Mouse (Mus musculus) c-Kit-positive CD71-positive TER-119-positive erythroid progenitor cells, embryonic 14.5 days (primary cell): ENCODE results near the gene Apoc1.

Source experiments
- DNase-seq: peaks from one replicate; pipeline ENCODE4 v3.0.0-alpha.2; 2013; ENCODE audit warnings: low spot score

Gene Apoc1

DNA sequence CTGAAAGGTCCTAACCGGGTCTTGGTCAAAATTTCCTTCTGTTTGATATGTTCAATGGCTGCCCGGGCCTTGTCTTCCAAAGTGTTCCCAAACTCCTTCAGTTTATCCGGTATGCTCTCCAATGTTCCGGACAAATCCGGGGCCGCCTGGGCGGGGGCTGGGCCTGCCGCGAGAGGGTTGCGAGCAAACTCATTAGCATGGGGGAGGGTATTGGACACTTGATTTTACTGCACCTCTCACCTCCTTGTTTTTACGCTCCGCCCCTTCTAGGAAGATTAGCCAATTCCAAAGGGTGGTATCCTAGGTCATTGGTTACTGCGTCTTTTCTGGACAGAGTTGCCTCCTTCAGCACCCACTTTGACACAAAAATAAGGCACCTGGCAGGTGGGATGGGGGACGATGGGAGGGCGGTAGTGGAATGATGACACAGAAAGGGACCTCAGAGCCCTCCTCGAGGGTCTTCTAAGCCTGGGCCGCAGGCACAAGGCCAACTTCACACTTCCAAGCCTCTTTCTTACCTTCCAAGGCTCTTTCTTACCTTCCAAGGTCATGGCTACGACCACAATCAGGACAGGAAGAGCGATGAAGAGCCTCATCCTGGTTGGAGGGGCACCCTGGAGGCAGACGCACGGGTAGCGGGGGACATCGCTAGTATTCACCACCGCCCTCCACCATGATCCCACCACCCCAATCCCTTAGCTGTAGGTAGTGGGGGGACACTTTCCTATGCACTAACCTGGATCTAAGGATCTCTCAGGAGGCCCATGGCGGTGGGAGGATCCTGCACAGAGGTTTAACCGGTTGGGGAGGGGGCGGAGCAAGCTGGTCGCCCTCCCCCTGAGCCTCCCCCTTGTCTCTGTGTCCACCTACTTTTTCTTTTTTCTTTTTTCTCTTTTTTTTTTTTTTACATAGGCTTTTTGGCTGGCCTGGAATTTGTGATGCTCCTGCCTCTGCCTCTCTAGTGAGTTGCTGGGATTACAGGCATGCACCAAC lies at the start of gene Apoc1:
TSS of gene Apoc1 (minus strand) at position 788 of the 993 bp plus-strand sequence.
- DNase-seq = no peak

DNA sequence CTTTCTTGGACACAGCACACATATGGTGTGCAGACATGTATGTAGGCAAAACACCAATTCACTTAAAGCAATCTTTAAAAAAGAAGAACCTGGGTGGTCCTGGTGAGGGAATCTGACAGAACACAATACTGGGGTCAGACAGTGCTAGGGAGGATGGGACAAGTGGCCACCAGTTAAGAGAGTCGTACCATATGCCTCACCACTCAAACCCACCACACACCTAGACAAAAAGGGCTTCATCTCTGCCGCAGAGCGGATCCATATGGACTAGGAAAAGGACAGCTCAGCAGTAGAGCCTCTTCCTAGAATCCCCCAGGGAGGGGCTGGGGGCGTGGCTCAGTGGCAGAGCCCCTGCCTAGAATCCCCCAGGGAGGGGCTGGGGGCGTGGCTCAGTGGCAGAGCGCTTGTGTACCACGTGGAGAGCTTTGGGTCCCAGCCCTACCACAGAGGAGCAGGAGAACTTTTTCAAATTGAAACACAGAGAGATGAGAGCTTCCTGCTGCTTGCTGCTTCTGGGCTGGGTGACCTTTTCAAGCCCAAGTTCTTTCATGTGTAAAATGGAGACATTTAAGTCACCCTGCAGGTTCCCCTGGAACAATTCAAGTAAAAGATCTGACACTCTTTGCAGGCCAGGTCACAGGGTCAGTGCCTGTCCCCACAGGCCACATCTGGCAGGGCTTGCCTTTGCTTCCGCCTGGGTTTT lies 49.0 kb upstream of the Apoc1 start:
- DNase-seq = no peak

DNA sequence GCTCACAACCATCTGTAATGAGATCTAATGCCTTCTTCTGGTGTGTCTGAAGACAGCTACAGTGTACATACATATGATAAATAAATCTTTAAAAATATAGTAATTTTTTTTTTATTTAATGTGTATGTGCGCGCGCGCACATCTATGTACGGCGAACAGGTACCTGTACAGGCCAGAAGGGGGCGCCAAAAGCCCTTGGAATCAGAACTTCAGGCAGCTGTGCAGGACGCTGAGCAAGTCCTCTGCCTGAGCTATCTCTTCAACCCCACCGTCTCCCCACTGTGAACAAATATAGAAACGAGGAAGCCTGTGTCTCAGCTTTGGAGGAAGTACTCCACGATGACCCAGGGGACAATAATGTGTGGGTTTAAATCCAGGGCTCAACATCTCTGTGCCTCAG lies 47.8 kb upstream of the Apoc1 start:
- no peak for DNase-seq

DNA sequence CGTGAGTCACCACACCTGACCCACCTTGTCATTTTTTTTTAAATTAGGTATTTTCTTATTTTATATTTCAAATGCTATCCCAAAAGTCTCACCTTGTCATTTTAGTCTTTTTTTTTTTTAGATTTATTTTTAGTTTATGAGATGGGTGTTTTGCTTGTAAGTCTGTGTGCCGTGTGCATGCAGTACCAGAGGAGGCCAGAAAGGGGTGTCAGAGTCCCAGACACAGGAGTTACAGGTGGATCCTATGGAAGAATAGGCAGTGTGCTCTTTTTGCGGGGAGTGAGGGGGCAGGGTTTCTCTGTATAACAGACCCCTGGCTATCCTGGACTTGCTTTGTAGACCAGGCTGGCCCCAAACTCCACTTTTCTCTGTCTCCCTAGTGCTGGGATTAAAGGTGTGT lies 46.3 kb upstream of the Apoc1 start:
- DNase-seq = no peak

DNA sequence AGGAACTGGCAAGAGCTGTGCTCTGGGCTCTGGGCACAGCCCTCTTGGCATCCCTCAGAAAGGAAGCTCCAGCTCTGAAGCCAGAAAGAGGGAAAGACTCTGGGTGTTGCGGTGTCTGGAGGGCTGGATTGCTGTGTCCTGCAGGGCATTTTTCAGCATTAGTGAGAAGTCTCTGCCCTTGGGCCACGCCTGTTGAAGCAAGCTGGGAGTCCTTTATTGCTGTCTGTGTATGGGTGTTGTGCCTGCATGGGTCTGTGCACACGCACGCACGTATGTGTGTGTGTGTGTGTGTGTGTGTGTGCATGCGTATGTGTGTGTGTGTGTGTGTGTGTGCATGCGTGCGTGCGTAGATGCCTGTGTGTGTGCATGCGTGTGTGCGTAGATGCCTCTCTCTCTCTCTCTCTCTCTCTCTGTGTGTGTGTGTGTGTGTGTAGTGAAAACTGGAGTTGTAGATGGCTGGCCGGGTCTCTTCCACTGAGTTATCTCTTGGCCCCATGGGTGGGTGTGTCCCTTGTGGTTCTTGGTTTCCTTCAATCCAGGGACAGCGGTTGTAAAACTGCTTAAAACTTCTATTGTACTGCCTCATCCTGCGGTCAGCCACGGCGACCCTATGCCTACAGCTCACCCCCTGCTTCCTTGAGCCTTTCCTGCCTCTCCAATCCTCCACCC lies 44.1 kb upstream of the Apoc1 start:
- DNase-seq = peak; percentile 74

DNA sequence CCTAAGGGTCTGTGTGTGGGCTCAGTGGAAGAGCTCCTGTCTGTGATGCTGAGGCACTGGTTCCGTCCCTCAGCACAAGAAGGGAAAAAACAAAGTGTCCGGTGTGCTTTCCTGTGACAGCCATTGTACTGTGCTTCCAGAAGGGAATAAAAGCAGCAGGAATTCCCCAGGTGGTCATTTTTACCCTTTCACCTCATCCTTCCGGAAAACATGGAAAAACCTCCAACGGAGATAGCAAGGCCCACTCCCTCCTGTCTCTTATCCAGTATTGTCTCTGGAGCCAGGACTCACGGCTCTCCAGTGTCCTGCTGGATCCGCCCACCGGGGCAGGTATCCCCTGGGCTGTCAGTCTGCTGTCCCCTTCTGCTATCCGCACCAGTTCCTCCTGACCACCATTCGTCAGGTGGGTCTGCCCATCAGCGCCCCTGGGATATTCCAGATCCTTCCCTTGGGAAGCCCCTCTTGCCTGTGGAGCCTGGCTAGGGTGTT lies 41.8 kb upstream of the Apoc1 start:
- no peak for DNase-seq

- DNase-seq = no peak
Measured at GRCm38 (mm10) chr7:19726541-19726940, 34.1 kb upstream of the Apoc1 start.

- DNase-seq = no peak
Measured at GRCm38 (mm10) chr7:19724167-19724566, 31.7 kb upstream of the Apoc1 start.

- DNase-seq = no peak
Measured at GRCm38 (mm10) chr7:19722754-19723195, 30.3 kb upstream of the Apoc1 start.

- no peak for DNase-seq
Measured at GRCm38 (mm10) chr7:19719200-19719599, 26.7 kb upstream of the Apoc1 start.

DNA sequence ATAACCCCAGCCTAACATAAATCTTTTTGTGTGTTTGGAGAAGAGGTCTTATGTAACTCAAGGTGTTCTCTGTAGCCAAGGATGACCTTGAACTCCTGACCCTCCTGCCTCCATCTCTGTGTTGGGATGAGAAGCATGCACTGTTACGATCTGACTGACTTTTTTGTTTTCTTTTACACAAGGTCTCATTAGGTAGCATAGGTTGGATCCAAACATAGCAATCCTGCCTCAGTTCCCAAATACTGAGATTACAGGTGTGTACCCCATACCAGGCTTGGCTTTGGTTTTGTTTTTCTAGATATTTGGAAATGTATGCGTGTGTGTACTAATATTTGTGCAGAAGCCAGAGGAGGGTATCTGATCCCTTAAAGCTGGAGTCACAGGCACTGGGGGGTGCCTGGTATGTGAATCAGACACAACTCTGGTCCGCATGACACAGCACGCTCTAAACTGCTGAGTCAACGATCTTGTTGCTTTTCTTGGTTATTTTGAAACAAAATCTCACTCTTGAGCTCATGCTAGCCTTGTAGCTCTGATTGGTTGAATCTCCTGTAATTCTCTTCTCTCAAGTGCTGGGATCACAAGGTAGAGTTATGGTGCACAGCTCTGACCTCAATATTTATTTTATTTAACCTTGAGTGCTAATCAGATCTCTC lies 26.0 kb upstream of the Apoc1 start:
- DNase-seq = no peak

- DNase-seq = no peak
Measured at GRCm38 (mm10) chr7:19717346-19717745, 24.9 kb upstream of the Apoc1 start.

DNA sequence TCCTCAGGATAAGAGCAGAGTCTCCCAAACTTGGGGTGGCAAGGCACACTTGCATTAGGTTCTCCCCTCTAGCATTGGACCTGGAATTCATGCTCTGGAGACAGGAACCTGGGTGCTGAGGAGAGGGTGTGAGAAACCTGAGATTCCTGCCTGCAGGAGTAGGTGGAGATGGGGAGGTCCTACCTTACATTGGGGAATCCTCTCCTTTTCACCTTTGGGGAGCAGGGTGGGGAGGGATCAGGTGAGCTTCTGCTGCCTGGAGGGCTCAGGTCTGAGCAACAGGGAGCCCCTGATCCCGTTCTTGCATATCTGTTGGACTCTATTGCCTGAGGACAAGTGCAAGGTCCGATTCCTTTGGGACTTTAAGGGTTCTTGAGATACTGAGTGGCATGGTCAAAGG lies 24.4 kb upstream of the Apoc1 start:
- DNase-seq = no peak

DNA sequence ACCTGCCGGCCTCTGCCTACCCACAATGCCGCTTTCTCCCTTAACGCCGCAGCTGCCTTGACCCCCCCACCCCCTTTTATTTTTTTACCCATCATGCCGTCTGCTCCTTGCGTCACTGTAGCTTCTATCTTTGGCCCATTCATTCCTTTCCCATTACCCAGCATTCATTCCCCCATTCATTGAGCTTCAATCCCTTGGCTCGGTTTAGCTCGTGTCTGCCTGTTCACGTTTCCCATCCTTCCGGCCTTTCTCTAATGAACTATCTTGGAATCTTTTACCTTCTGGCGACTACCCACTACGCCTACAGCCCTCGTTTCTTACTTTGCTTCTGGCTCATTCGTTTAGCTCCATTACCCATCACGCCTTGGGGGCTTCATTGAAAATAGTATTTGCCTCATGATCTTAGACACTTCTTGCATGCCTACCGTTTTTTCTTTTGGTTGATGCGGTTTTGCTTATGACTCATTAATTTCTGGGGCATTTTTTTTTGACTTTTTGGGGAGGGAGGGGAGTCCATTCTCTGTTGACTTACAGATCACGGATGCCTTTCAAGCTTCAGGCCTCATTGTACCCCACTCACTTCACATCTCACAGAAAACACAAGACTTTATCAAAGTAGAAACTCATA lies 23.7 kb upstream of the Apoc1 start:
- no peak for DNase-seq

GRCm38 (mm10) chr7:19715239-19716054 lies 23.0 kb upstream of the Apoc1 start, which contains the start of gene Tomm40:
Gene Tomm40 (minus strand): TSS chr7:19715438.
- DNase-seq = peak; percentile 100

DNA sequence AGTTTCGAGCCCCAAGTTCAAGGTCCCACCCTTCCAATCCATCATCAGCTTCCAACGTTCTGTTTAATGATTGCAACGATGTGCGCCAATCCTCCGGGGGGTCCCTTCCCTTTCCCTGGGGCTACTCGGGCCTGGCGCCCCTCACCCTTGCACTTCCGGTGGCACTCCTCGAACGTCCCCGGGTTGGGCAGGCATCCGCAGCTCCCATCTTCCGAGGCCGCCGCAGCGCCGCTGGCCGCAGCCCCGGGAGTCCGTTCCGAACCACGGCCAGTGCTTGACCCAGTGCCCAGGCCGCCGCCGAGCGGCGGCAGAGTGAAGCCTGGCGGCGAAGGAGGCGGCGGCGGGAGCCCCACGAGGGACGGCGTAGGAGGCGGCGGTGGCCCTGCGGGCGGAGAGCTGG lies 22.4 kb upstream of the Apoc1 start:
- no peak for DNase-seq

DNA sequence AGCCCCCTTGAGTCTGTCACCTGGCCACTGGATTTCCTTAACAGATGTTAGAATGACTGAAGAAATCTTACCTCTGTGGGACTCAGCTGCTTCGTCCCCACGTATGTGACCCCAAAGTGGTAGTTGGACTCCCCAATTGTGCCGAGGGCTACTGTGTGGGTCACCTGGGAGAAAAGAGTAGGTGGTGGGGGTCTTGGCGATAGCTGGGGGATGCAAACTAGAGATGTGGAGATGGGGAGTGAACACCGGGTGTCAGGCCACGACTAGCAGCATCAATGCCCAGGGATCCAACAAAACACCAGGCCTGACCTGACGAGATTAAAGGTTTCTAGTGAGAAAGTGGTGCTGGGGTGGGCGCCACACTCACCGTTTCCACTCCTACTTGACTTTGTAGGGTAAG lies 21.1 kb upstream of the Apoc1 start:
- DNase-seq = no peak

- DNase-seq = peak; percentile 44
Measured at GRCm38 (mm10) chr7:19713196-19713595, 20.7 kb upstream of the Apoc1 start.

GRCm38 (mm10) chr7:19712414-19712813 lies 20.0 kb upstream of the Apoc1 start:
- DNase-seq = no peak

GRCm38 (mm10) chr7:19710650-19711049 lies 18.2 kb upstream of the Apoc1 start:
- DNase-seq = no peak
